Mouse (Mus musculus) spleen, postnatal 4 days (tissue): Measurements from ENCODE around the gene Mad2l2.
A peak's percentile ranks its signal among the peaks of the same experiment; 100 is the strongest.
"Not testable (repeated sequence)": the region's sequence is repeated elsewhere in the genome, so short reads cannot be mapped to it uniquely, and the experiment has no call there.

Experiments
- DNase-seq, 2 experiments: peaks; one replicate each; pipeline ENCODE4 v3.0.0; 2022; ENCODE audit warnings: low spot score in 2 of 2

Gene Mad2l2

DNA sequence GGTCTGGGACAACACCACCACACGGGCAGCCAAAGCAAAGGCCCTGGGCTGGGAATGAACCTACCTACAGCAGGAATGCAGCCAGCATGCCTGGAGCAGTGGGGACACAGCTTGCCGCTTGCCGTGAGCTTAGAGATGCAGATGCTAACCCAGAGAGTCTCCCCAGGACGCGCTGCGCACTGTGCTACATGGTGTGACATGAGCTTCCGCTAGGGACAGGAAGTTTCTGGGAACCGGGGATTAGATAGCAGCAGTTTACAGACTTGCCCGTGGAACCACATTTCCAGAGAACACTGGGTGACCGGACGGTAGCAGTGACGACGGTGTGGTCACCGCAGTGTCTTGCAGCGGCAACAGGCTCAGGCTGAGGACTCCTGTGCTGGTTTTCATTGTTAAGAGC lies 39.4 kb downstream of the Mad2l2 start:
- DNase-seq: no peak

DNA sequence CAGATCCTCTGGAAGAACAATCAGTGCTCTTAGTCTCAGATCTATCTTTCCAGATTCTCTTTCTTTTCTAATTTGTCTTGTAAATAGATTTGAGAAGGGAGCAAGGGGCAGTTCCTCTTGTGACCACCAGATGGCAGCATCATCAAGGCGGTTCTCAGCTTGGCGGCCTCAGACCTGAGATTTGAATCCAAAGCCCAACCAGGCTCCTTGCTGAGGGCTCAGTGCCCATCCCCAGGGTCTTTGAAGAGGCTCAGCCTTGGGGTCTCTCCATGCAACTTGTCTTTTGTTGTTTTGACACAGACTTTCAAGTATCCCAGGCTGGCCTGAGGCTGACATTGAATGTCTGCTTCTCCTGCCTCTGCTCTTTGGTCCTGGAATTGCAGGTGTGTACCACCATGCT lies 40.7 kb downstream of the Mad2l2 start:
- DNase-seq: peak in 1 of 2 experiments; percentile 77

DNA sequence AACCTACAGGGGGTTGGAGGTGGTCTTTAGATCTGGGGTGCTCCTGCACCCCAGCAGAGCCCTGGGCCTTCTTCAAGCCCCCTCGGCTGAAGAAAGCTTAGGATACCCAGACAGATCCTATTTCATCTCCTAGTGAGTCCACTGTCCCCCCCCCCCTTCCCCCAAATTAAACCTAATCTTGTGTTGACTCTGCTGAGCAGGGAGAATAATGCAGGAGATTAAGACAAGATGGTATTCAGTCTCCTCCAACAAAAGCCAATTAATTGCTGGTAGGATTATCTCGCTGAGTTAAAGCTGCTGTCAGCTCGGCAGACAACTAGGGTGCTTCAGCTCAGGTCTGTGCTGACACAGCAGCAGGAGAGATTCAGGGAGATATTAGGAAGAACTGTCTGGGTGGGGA lies 41.1 kb downstream of the Mad2l2 start:
- DNase-seq: no peak

DNA sequence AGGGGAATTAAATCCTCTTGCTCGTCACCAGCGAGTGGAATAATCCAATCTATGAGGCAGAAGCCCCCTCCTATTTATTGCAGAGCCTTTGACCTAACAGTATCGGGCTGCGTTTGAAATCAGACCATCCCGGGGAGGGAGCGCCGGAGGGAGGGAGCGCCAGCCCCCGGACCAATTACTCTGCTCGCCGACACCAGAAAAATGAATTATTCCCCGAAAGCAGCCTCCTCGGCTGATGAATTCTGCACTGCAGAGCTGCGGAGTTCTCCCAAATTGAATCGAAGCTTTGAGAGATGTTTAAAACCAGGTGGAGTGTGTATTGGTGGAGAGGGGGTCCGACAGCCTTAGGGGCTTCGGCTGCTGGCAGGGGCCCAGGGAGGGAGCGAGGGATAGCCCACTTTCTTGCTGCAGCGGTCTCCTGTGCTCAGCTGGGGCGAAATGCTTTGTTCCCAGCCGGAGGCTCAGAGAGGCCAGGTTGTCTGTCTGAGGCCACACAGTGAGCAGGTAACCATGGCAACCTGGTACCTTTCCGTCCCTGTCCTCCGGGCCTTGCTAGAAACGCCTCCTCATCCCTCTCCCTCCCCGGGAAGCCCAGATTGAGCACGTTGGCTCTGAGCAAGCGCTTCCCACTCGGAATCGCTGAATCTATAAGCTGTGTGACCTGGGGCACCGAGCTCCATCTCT lies 43.8 kb downstream of the Mad2l2 start:
- no peak for DNase-seq

DNA sequence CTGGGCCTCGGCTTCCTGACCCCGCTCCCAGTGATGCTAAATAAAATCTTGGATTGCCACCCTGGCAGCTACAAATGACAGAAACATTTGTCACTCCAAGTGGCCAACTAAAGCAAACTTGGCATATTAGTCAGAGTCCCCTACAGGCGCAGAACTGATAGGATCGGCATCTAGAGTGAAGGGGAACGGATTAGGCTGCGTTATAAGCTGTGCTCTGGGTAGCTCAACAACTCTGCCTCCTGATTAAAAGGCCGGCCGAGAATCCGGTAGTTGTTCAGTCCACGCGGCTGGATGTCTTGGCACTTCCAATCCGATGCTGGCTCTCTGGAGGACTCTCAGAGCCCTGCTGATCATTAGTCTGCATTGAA lies 44.3 kb downstream of the Mad2l2 start:
- DNase-seq: no peak

DNA sequence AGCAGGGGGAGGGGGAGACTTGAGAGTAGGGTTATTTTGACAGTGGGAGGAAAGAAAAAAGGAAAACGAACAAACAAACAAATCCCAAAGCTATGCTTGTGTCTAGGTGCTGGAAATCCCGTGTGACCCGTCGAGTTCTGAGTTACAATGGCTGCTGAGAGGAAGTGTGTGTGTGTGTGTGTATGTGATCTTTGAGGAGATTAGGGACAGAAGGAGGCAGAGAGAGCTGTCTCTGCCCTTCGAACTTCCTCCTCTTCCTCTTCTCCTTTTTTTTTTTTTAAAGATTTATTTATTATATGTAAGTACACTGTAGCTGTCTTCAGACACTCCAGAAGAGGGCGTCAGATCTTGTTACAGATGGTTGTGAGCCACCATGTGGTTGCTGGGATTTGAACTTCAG lies 46.4 kb downstream of the Mad2l2 start:
- not testable (repeated sequence) for DNase-seq

DNA sequence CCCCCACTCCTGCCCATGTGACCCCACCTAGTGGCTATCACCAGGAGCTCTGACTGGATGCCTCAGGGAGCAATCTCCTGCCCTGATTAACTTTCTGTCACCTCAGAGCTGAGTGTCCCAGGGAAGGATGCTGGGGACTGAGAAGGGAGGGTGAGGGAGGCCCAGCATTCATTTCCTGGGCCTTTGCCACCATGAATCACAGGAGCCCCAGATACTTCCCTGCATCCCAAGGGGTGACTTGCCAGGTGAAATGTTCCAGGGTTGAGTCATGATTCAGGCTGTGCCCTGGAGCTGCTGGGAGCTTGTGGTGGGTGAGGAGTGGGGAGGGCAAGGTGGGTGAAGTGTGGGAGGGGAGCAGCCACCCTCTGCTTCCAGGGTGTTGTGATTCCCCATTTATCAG lies 47.5 kb downstream of the Mad2l2 start:
- DNase-seq: no peak

DNA sequence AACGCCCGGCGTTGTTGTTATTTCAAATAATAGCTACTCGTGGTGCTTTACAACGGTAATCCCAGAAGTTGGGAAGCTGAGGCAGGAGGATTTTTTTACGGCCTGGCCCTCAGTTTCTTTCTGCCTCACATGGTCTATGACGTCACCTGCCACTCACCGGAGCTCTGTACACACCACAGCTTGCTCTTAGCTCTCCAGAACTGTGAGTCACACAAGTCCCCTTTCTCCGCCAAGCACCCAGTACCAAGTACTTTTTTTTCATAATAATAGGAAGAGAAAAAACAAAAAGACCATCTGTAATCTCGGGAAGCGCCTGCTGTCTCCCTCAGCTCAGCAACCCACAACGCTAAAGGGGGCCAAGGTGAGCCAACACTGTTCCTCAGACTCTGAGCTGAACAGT lies 51.3 kb downstream of the Mad2l2 start:
- no peak for DNase-seq

DNA sequence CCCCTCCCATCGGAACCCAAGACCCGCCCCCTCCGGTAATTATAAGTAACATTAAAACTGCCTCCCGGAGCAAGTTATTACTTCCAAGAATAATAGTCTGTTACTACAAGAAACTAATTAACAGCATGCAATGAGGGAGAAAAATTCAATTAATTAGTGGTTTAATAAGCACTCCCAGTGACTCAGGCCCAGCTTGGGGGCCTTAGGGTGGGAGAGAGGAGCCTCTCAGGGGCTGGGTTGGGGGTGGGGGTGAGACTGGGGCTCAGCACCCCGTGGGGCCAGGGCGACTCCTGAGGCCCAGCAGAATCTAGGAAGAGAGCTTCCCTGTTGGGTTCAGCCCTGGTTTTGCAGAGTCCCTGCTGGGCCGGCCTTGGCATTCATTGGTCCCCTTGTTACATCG lies 52.2 kb downstream of the Mad2l2 start:
- DNase-seq: no peak

DNA sequence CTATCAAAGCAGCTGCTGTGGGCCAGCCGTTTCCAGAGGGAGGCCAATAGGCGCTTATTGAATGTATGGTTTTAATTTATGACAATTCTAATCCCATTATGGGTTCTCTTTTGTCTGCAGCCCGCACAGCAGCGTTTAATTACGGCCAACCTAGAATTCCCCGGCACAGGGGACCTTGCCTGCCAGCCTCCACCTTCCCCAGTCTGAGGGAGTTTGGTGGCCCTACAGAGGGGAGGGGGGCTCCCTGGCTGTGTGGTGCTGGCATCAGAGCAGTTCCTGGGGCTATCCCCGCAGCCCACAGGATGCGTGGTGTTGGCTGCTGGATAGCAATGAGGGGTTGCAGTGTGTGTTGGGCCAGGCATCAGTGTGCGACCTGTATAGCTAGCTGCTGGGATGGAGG lies 54.4 kb downstream of the Mad2l2 start:
- DNase-seq: no peak

DNA sequence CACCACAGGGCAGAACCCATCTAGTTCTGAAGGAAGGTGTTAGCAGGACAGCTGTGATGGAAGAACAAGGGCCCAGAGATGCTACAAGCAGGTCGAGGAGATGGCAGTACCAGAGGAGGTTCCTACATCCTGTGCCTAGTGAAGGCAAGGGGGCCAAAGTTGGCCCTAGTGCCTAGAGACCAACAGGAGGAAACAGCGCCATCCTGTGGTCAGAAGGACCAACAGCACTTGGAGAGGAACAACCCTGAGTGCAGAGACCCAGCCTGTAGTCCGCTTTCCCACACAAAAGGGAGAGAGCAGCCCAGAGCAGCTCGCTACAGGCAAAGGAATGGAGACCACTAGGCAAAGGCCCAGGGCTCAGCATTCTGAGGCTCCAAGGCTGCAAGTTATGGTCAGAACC lies 55.6 kb downstream of the Mad2l2 start:
- DNase-seq: no peak

DNA sequence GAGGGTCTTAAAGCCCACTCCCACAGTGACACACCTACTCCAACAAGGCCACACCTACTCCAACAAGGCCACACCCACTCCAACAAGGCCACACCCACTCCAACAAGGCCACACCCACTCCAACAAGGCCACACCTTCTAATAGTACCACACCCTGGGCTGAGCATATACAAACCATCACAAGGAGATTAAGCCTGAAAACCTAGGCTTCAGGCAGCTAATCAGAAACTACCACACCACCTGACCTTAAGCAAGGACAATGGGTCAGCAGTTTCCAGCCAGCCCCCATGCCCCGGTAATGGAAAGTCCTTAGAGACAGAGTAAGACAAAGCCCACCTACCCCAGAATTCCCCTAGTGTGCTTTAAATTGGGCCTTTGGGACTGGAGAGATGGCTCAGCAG lies 58.6 kb downstream of the Mad2l2 start:
- DNase-seq: not testable (repeated sequence)

DNA sequence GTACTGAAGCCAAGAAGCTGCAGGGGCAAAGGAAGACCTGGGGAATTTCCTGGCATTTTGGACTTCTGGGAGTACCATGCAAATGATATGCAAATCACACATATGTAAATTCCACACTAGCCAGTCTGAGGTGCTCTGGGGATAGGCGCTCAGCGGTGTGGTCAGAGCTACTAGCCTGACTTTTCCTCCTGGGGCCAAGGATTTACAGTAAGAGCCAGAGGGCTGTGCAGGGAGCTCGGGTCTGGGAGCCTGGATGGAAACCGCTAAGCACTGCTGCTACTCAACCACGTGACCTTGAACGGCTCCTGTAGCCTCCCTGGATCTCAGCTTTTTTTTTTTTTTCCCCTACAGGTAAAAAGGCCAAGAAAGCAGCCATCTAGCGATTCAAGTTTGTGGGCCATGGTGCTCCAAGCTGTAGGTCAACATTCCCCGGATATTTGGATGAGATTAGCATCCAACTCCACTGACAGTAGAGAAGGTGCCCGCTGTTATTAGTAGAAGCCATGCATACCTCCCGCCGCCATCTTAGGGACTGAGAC lies 62.6 kb downstream of the Mad2l2 start:
- no peak for DNase-seq

DNA sequence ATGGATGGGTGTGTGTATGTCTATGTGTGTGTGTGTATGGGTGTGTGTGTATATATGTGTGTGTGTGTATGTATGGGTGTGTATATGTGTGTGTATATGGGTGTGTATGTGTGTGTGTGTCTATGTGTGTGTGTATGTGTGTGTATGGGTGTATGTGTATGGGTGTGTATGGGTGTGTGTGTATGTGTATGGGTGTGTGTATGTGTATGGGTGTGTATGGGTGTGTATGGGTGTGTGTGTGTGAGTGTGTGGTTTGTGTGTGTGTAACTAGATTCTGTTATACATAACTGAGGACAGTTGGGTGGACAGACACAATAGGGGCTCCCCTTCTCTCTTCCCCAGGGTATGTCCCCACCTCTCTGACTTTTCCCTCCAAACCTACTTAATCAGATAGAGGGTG lies 64.2 kb downstream of the Mad2l2 start:
- no peak for DNase-seq
